Mouse (Mus musculus): ENCODE measurements at regions not wholly inside any gene's neighbourhood (a gene's known extent, or its start where the extent isn't known, plus 50 kb on each side); places are given as distances from the start of the nearest gene placed in this dataset.

DNA sequence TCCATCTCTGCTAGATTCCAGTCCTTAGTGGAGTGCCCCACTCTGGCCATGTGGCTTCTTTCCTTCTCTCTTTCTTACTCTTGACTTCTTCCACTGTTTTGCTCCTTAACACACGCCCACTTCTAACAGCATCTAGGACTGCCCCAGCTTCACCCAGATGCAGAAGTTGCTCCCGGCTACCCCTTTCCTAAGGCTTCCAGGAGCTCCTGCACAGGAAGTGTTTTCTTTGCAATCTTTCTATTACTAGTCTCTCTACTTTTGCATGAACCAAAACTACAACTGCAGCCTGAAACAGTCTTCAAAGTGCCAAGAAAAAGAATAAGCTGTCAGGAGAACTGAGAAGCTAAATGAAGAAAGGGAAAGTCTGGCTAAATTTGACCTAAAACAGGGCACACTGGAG, 236.6 kb upstream of the Pex5l start:
- H3K4me2 ChIP-seq (replicated peaks; ENCODE audit: low read depth) = no peak overlapping the region
- 76% methylated on average over 2 of the region's 2 CpGs for WGBS
- H3K4me3 ChIP-seq (ENCODE audit: low read depth, low read length) = no peak overlapping the region
- TF ChIP-seq EP300 (optimal IDR thresholded peaks at IDR 0.05) = no peak
- no peak for TF ChIP-seq CTCF (IDR thresholded peaks at IDR 0.05; ENCODE audit: low read depth)
- H3K4me1 ChIP-seq (replicated peaks; ENCODE audit: control insufficient read depth, insufficient read depth) = no peaks in the 10 kb centered on the region
- H3K27ac ChIP-seq (replicated peaks) = no peak overlapping the region
- ATAC-seq (ENCODE audit: low FRiP score, low TSS enrichment) (no peak), DNase-seq (ENCODE audit: low spot score) (no peak)
- H3K27me3 ChIP-seq (ENCODE audit: control insufficient read depth, insufficient read depth, low read length) = no peaks in the 10 kb centered on the region
- H3K36me3 ChIP-seq (ENCODE audit: control insufficient read depth, insufficient read depth, low read length) = no peaks in the 10 kb centered on the region
- no peaks in the 10 kb centered on the region for H3K9me3 ChIP-seq (ENCODE audit: control insufficient read depth, low read length)
- H3K9ac ChIP-seq (ENCODE audit: low read length) = no peak overlapping the region

DNA sequence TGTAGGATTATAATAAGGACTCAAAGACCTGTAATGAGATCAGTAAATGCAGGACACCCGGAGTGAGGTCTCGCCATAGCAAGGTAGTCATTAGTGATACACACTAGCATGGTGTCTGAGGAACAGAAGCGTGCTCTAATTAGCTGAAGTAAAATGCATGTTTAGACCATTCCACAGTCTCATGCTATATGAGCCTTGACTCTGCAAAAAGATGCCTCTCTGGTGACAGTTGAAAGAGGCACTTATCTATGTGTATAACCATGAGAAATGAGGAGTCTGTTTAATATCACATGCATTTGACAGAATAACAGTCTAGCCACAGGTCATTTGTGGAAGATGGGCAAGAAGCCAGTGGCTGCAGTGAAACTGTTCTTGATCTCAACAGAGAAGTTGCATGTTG, 232.1 kb upstream of the Pex5l start:
- Histone ChIP-seq H3K9ac (ENCODE audit: low read length) (no peak overlapping the region), H3K4me3 (ENCODE audit: low read depth, low read length) (no peak overlapping the region), H3K27ac (replicated peaks) (no peak overlapping the region), H3K4me1 (replicated peaks; ENCODE audit: control insufficient read depth, insufficient read depth) (no peaks in the 10 kb centered on the region), H3K27me3 (ENCODE audit: control insufficient read depth, insufficient read depth, low read length) (no peaks in the 10 kb centered on the region), H3K4me2 (replicated peaks; ENCODE audit: low read depth) (no peak overlapping the region), H3K36me3 (ENCODE audit: control insufficient read depth, insufficient read depth, low read length) (no peaks in the 10 kb centered on the region), H3K9me3 (ENCODE audit: control insufficient read depth, low read length) (no peaks in the 10 kb centered on the region)
- DNase-seq (ENCODE audit: low spot score) = no peak
- no peak for ATAC-seq (ENCODE audit: low FRiP score, low TSS enrichment)
- TF ChIP-seq EP300 (optimal IDR thresholded peaks at IDR 0.05) = no peak
- TF ChIP-seq CTCF (IDR thresholded peaks at IDR 0.05; ENCODE audit: low read depth) = no peak
- WGBS = 84% methylated on average over 3 of the region's 3 CpGs

DNA sequence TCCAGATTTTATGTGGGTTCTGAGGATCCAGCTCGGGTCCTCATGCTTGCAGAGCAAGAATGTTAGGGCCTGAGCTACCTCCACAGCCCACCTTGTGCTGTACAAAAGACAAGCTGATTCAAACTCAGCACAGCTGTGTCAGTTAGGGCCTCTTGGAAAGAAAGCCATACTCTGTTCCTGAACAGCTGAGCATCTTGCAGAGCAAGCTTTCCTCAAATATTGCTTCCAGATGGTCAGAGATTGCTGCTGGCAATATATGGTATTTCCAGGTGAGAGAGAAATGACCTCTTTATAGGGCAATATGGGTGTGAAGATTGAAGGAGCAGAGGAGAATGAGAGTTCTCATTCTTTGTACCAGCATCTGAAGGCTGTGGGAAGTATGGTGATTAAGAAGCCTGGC, 229.8 kb upstream of the Pex5l start:
- Histone ChIP-seq H3K4me1 (replicated peaks; ENCODE audit: control insufficient read depth, insufficient read depth) (no peaks in the 10 kb centered on the region), H3K27me3 (ENCODE audit: control insufficient read depth, insufficient read depth, low read length) (no peaks in the 10 kb centered on the region), H3K4me2 (replicated peaks; ENCODE audit: low read depth) (no peak overlapping the region), H3K4me3 (ENCODE audit: low read depth, low read length) (no peak overlapping the region), H3K9ac (ENCODE audit: low read length) (no peak overlapping the region), H3K9me3 (ENCODE audit: control insufficient read depth, low read length) (no peaks in the 10 kb centered on the region), H3K27ac (replicated peaks) (no peak overlapping the region), H3K36me3 (ENCODE audit: control insufficient read depth, insufficient read depth, low read length) (no peaks in the 10 kb centered on the region)
- ATAC-seq (ENCODE audit: low FRiP score, low TSS enrichment) (no peak), DNase-seq (ENCODE audit: low spot score) (no peak)
- TF ChIP-seq EP300 (optimal IDR thresholded peaks at IDR 0.05) (no peak), CTCF (IDR thresholded peaks at IDR 0.05; ENCODE audit: low read depth) (no peak)
- 55% methylated on average over 1 of the region's 1 CpGs for WGBS

DNA sequence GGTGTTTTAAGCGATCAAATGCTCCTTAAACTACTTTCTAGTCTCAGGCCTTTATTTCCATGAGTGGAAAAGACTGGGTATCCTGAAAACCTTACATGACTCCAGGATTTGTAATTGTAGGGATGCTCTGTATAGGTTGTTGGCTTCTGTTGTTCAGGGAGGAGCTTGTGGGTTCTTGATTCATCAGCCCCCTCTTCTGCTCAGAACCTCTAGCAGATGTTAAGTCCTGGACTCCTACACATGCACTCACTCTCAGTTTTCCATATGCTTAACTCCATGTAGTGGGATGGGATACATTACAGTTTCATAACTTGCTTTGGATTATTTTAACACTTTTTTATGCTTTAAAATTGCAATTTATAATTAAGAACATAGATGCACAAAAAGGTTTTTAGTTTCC, 220.5 kb upstream of the Pex5l start:
- ATAC-seq (ENCODE audit: low FRiP score, low TSS enrichment) (no peak), DNase-seq (ENCODE audit: low spot score) (no peak)
- Histone ChIP-seq H3K9me3 (ENCODE audit: control insufficient read depth, low read length) (no peaks in the 10 kb centered on the region), H3K4me1 (replicated peaks; ENCODE audit: control insufficient read depth, insufficient read depth) (no peaks in the 10 kb centered on the region), H3K4me3 (ENCODE audit: low read depth, low read length) (no peak overlapping the region), H3K36me3 (ENCODE audit: control insufficient read depth, insufficient read depth, low read length) (no peaks in the 10 kb centered on the region), H3K9ac (ENCODE audit: low read length) (no peak overlapping the region), H3K27ac (replicated peaks) (no peak overlapping the region), H3K4me2 (replicated peaks; ENCODE audit: low read depth) (no peak overlapping the region), H3K27me3 (ENCODE audit: control insufficient read depth, insufficient read depth, low read length) (no peaks in the 10 kb centered on the region)
- WGBS = 86% methylated on average over 1 of the region's 1 CpGs
- TF ChIP-seq CTCF (IDR thresholded peaks at IDR 0.05; ENCODE audit: low read depth) (no peak), EP300 (optimal IDR thresholded peaks at IDR 0.05) (no peak)

DNA sequence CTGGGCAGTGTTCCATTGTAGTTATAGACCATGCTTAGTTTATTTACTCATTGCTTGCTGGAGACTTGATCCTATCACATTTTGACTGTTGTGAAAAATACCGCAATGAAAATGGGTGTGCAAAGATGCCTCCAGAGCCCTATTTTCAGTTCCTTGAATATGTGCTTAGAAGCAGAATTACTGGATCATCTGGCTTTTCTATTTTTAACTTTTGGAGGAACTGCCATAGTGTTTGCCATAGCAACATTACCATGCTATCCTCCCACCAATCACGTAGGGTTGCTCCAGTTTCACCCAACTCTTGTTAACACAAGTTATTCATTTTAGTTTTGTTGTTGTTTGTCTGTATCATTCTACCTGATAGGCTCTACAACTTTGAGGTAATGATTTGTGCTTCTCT, 217.0 kb upstream of the Pex5l start:
- DNase-seq (ENCODE audit: low spot score) (no peak), ATAC-seq (ENCODE audit: low FRiP score, low TSS enrichment) (no peak)
- Histone ChIP-seq H3K4me1 (replicated peaks; ENCODE audit: control insufficient read depth, insufficient read depth) (no peaks in the 10 kb centered on the region), H3K9me3 (ENCODE audit: control insufficient read depth, low read length) (no peaks in the 10 kb centered on the region), H3K9ac (ENCODE audit: low read length) (no peak overlapping the region), H3K36me3 (ENCODE audit: control insufficient read depth, insufficient read depth, low read length) (no peaks in the 10 kb centered on the region), H3K27ac (replicated peaks) (no peak overlapping the region), H3K4me3 (ENCODE audit: low read depth, low read length) (no peak overlapping the region), H3K27me3 (ENCODE audit: control insufficient read depth, insufficient read depth, low read length) (no peaks in the 10 kb centered on the region), H3K4me2 (replicated peaks; ENCODE audit: low read depth) (no peak overlapping the region)
- 89% methylated on average over 2 of the region's 2 CpGs for WGBS
- no peak for TF ChIP-seq CTCF (IDR thresholded peaks at IDR 0.05; ENCODE audit: low read depth)
- TF ChIP-seq EP300 (optimal IDR thresholded peaks at IDR 0.05) = no peak

DNA sequence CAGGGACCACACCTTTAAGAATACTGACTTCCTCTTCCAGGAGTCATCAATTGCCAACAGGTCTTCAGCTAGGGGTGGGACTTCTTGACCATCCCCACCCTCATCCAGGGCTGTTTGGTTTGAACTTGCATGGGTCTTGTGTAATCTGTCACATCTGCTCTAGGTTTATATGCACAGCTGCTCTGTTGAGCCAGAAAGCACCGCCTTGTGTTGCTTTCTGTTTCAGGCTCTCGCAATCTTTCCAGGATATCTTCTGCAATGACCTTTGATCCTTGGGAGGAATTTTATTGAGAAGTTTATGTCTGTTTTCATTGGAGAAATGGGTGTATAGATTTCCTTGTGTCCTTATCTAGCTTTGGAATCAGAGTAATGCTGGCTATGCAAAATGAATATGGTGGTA, 210.8 kb upstream of the Pex5l start:
- Histone ChIP-seq H3K4me1 (replicated peaks; ENCODE audit: control insufficient read depth, insufficient read depth) (no peaks in the 10 kb centered on the region), H3K27ac (replicated peaks) (no peak overlapping the region), H3K4me2 (replicated peaks; ENCODE audit: low read depth) (no peak overlapping the region), H3K36me3 (ENCODE audit: control insufficient read depth, insufficient read depth, low read length) (no peaks in the 10 kb centered on the region), H3K9me3 (ENCODE audit: control insufficient read depth, low read length) (no peaks in the 10 kb centered on the region), H3K9ac (ENCODE audit: low read length) (no peak overlapping the region), H3K27me3 (ENCODE audit: control insufficient read depth, insufficient read depth, low read length) (no peaks in the 10 kb centered on the region), H3K4me3 (ENCODE audit: low read depth, low read length) (no peak overlapping the region)
- no peak for ATAC-seq (ENCODE audit: low FRiP score, low TSS enrichment)
- 77% methylated on average over 2 of the region's 2 CpGs for WGBS
- no peak for DNase-seq (ENCODE audit: low spot score)
- no peak for TF ChIP-seq CTCF (IDR thresholded peaks at IDR 0.05; ENCODE audit: low read depth)
- no peak for TF ChIP-seq EP300 (optimal IDR thresholded peaks at IDR 0.05)

Measured in stomach, postnatal 0 days (tissue).